Mouse (Mus musculus) kidney, adult 2 months (tissue): ENCODE results near the gene Gm20683.

Experiments used
- CTCF ChIP-seq: fragments of 200-500 bp; conservative IDR thresholded peaks from 2 replicates; pipeline ENCODE4 v1.5.1; 2011; ENCODE audit warnings: low read depth, mild to moderate bottlenecking, control low read depth, low read length, moderate library complexity, mixed read lengths; ENCODE audit not compliant: insufficient read depth, insufficient read length
- POLR2A ChIP-seq: fragments of 200-500 bp; IDR thresholded peaks from one replicate; pipeline ENCODE4 v1.6.1; 2011; ENCODE audit warnings: low read depth, low read length, control low read depth

- TF ChIP-seq POLR2A: no peak
- TF ChIP-seq CTCF: no peak
These were observed 38.2 kb upstream of the Gm20683 start for GRCm38 (mm10) chr17:25879750-25880149.
